Mouse (Mus musculus): ENCODE results near the gene Igfbp2. TPM values are rescaled to one million over a fixed set of nuclear protein-coding genes. Genes with fewer than 3 reads are reported as not detected.

Gene Igfbp2
- polyA plus RNA-seq, 1 experiment from 2014 or later, result 473 TPM

Other genes starting within 250 kb of the Igfbp2 start
- 27.2 and 35.2 TPM in 2 replicates for gene Smarcal1, start 241.3 kb upstream of the Igfbp2 start, polyA plus RNA-seq (2014; fragmentation: Nextera tagmentation; extraction: Ambion mirVana)
- not detected in 2 replicates for gene Ankar, start 123.9 kb upstream of the Igfbp2 start, polyA plus RNA-seq (2014; fragmentation: Nextera tagmentation; extraction: Ambion mirVana)
- 1,010 and 1,289 TPM in 2 replicates for gene Rpl37a, start 113.2 kb upstream of the Igfbp2 start, polyA plus RNA-seq (2014; fragmentation: Nextera tagmentation; extraction: Ambion mirVana)
- gene Igfbp5, start 50.4 kb downstream of the Igfbp2 start, polyA plus RNA-seq (2014; fragmentation: Nextera tagmentation; extraction: Ambion mirVana), result 47.5 and 54.4 TPM in 2 replicates
- gene Tnp1, start 191.4 kb downstream of the Igfbp2 start, polyA plus RNA-seq (2014; fragmentation: Nextera tagmentation; extraction: Ambion mirVana), result not detected in 2 replicates

Data from hindbrain, embryonic 14.5 days (tissue).